Mouse (Mus musculus) kidney, adult 2 months (tissue): ENCODE measurements around the gene Larp1.

Source experiments
- CTCF ChIP-seq: fragments of 200-500 bp; conservative IDR thresholded peaks from 2 replicates; pipeline ENCODE4 v1.5.1; 2011; ENCODE audit warnings: low read depth, mild to moderate bottlenecking, control low read depth, low read length, moderate library complexity, mixed read lengths; ENCODE audit not compliant: insufficient read depth, insufficient read length
- POLR2A ChIP-seq: fragments of 200-500 bp; IDR thresholded peaks from one replicate; pipeline ENCODE4 v1.6.1; 2011; ENCODE audit warnings: low read depth, low read length, control low read depth

DNA sequence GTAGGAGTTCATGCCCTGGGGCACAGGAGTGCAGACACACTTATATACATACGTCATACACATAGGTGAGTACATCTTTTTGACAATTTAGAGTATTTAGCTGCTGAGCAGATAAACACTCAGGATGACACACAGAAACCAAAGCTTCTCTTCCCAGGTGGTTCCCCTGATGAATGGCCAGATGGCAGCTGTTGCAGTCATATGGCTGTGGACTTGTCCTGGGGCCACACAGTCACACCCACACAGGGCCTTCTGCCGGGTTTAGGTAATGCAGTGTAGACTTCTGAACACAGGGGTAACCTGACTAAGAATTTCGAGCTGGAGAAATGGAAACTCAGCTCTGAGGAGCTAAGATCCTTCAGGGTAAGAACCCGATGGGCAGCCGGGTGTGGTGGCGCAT is 72.9 kb downstream of the Larp1 start:
- TF ChIP-seq POLR2A (no peak), CTCF (no peak)
